Comparison of ENCODE assay signal across 20 mouse cellular contexts in the genomic region with DNA sequence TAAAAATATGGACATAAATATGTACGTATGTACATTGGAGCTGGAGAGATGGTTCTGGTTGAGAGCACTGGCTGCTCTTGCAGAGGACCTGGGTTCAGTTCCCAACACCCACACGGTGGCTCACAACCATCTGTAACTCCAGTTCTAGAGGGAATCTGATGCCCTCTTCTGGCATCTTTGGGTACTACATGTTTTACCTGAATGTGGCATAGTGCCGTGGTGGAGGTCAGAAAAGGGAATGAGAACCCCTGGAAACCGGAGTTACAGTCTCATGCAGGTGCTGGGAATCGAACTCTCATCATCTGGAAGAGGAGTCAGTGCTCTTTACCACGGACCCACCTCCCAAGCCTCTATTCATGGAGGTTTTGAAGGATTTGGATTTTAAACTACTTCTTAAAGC. TPM values are rescaled to one million over a fixed set of nuclear protein-coding genes. Genes with fewer than 3 reads are reported as not detected.
DNase-seq lines count a peak whose midpoint lies in the region; ATAC-seq and TF ChIP-seq lines count a peak whose summit lies in the region.
"Had no signal": no experiment of that assay in that cellular context is flagged by ENCODE, and none has a peak within 500 bp of the region (broad histone marks: within the 10 kb centered on the region; RNA-seq: fewer than 3 reads in every experiment).

No protein-coding gene starts in this region.

- H3K36me3 ChIP-seq in forebrain, embryonic 11.5 days (ENCODE audit: control insufficient read depth, insufficient read depth, low read length) = no peaks in the 10 kb centered on the region
- H3K36me3 ChIP-seq in forebrain, embryonic 14.5 days (ENCODE audit: control insufficient read depth, insufficient read depth, low read length) = no peaks in the 10 kb centered on the region
- no peaks in the 10 kb centered on the region for H3K36me3 ChIP-seq in kidney, postnatal 0 days (ENCODE audit: insufficient read depth, low read length)
- no peaks in the 10 kb centered on the region for H3K36me3 ChIP-seq in kidney, adult 2 months (ENCODE audit: control insufficient read depth, insufficient read depth, low read length)
- H3K36me3 ChIP-seq in midbrain, postnatal 0 days (ENCODE audit: insufficient read depth, low read length) = no peaks in the 10 kb centered on the region
- H3K36me3 ChIP-seq in midbrain, embryonic 14.5 days (ENCODE audit: control insufficient read depth, insufficient read depth, low read length) = no peaks in the 10 kb centered on the region
- H3K36me3 ChIP-seq in splenic B cell, adult 2 months (ENCODE audit: control insufficient read depth, insufficient read depth, low read length, poor library complexity, severe bottlenecking) = no peaks in the 10 kb centered on the region
- H3K36me3 ChIP-seq: liver, embryonic 13.5 days; neural tube, embryonic 12.5 days had no signal

- no peak overlapping the region for H3K9ac ChIP-seq in forebrain, embryonic 11.5 days (ENCODE audit: low read length)
- H3K9ac ChIP-seq in forebrain, embryonic 14.5 days (ENCODE audit: low read length) = no peak overlapping the region
- H3K9ac ChIP-seq in kidney, postnatal 0 days (ENCODE audit: low read depth, low read length) = no peak overlapping the region
- H3K9ac ChIP-seq in midbrain, postnatal 0 days (replicated peaks; ENCODE audit: low read length, poor library complexity, severe bottlenecking) = no peak overlapping the region
- H3K9ac ChIP-seq in midbrain, embryonic 14.5 days (replicated peaks; ENCODE audit: low read length) = no peak overlapping the region
- H3K9ac ChIP-seq: forebrain, embryonic 13.5 days; hindbrain, embryonic 14.5 days; liver, embryonic 13.5 days; neural tube, embryonic 12.5 days had no signal

- H3K4me1 ChIP-seq in forebrain, embryonic 11.5 days (replicated peaks; ENCODE audit: control insufficient read depth, insufficient read depth, low read length) = no peaks in the 10 kb centered on the region
- no peaks in the 10 kb centered on the region for H3K4me1 ChIP-seq in forebrain, embryonic 14.5 days (ENCODE audit: control insufficient read depth, insufficient read depth, low read length)
- H3K4me1 ChIP-seq in kidney, postnatal 0 days (replicated peaks; ENCODE audit: insufficient read depth, low read length) = no peaks in the 10 kb centered on the region
- H3K4me1 ChIP-seq in kidney, adult 2 months (ENCODE audit: control insufficient read depth, insufficient read depth, low read length) = no peaks in the 10 kb centered on the region
- no peaks in the 10 kb centered on the region for H3K4me1 ChIP-seq in midbrain, postnatal 0 days (ENCODE audit: insufficient read depth, low read length)
- no peaks in the 10 kb centered on the region for H3K4me1 ChIP-seq in midbrain, embryonic 14.5 days (ENCODE audit: control insufficient read depth, insufficient read depth, low read length)
- H3K4me1 ChIP-seq: liver, embryonic 13.5 days; neural tube, embryonic 12.5 days had no signal

- no peak overlapping the region for H3K27ac ChIP-seq in forebrain, embryonic 11.5 days (ENCODE audit: low read depth, low read length)
- no peak overlapping the region for H3K27ac ChIP-seq in forebrain, embryonic 14.5 days (ENCODE audit: low read depth, low read length)
- no peak overlapping the region for H3K27ac ChIP-seq in kidney, postnatal 0 days
- no peak overlapping the region for H3K27ac ChIP-seq in kidney, adult 2 months (ENCODE audit: insufficient read depth, low read depth, low read length)
- H3K27ac ChIP-seq in midbrain, postnatal 0 days (ENCODE audit: low read depth, low read length) = no peak overlapping the region
- H3K27ac ChIP-seq in midbrain, embryonic 14.5 days (replicated peaks; ENCODE audit: low read depth, low read length) = no peak overlapping the region
- H3K27ac ChIP-seq: forebrain, embryonic 13.5 days; hindbrain, embryonic 14.5 days; liver, embryonic 13.5 days; neural tube, embryonic 12.5 days had no signal

- no peak for ATAC-seq in forebrain, embryonic 11.5 days (replicated peaks; ENCODE audit: low FRiP score)
- ATAC-seq in forebrain, embryonic 14.5 days = no peak
- ATAC-seq in kidney, postnatal 0 days (replicated peaks; ENCODE audit: low FRiP score, low read depth) = no peak
- ATAC-seq in midbrain, postnatal 0 days (ENCODE audit: low FRiP score) = no peak
- ATAC-seq in midbrain, embryonic 14.5 days (ENCODE audit: low FRiP score, low TSS enrichment) = no peak
- ATAC-seq: forebrain, embryonic 13.5 days had no signal

- 91% methylated on average over 6 of the region's 6 CpGs for WGBS in forebrain, embryonic 11.5 days
- 93% methylated on average over 6 of the region's 6 CpGs for WGBS in forebrain, embryonic 14.5 days
- WGBS in kidney, postnatal 0 days = 93% methylated on average over 6 of the region's 6 CpGs
- WGBS in kidney, adult 2 months = 96% methylated on average over 6 of the region's 6 CpGs
- WGBS in midbrain, postnatal 0 days = 95% methylated on average over 6 of the region's 6 CpGs
- WGBS in midbrain, embryonic 14.5 days = 92% methylated on average over 6 of the region's 6 CpGs

- H3K4me3 ChIP-seq in forebrain, embryonic 11.5 days (ENCODE audit: low read depth, low read length) = no peak overlapping the region
- no peak overlapping the region for H3K4me3 ChIP-seq in forebrain, embryonic 14.5 days (ENCODE audit: low read depth, low read length)
- no peak overlapping the region for H3K4me3 ChIP-seq in kidney, postnatal 0 days (replicated peaks; ENCODE audit: low read depth, low read length)
- no peak overlapping the region for H3K4me3 ChIP-seq in kidney, adult 2 months (ENCODE audit: insufficient read depth, low read depth, low read length)
- H3K4me3 ChIP-seq in midbrain, postnatal 0 days (ENCODE audit: low read depth, low read length) = no peak overlapping the region
- H3K4me3 ChIP-seq in midbrain, embryonic 14.5 days (replicated peaks; ENCODE audit: low read depth, low read length) = no peak overlapping the region
- H3K4me3 ChIP-seq: forebrain, embryonic 13.5 days; liver, embryonic 13.5 days; neural tube, embryonic 12.5 days had no signal

- peak; percentile 28 for DNase-seq in forebrain, embryonic 11.5 days (ENCODE audit: low spot score)
- DNase-seq in forebrain, embryonic 14.5 days (ENCODE audit: low spot score) = no peak
- DNase-seq in kidney, postnatal 0 days (ENCODE audit: low spot score) = no peak
- no peak for DNase-seq in kidney, adult 2 months
- DNase-seq in midbrain, postnatal 0 days (ENCODE audit: low spot score) = no peak
- no peak for DNase-seq in midbrain, embryonic 14.5 days
- peak; percentile 6 for DNase-seq in splenic B cell, adult 2 months (ENCODE audit: low read depth, low spot score)
- no peak for DNase-seq in frontal cortex, postnatal 25 days (ENCODE audit: low spot score in 2 of 2)
- DNase-seq: adrenal gland, adult 8-10 months; cerebellum, adult 11 months; kidney, adult 8-10 months; kidney, postnatal 4 days; liver, embryonic 13.5 days; thymus, adult 2 months had no signal

- TF ChIP-seq CTCF in kidney, postnatal 0 days (IDR thresholded peaks at IDR 0.05; ENCODE audit: low read depth) = peak; percentile 42
- no peak for TF ChIP-seq CTCF in kidney, adult 2 months (conservative IDR thresholded peaks at IDR 0.05; ENCODE audit: insufficient read depth, insufficient read length, low read depth, low read length)
- TF ChIP-seq CTCF in midbrain, postnatal 0 days (IDR thresholded peaks at IDR 0.05) = peak; percentile 34

- no peaks in the 10 kb centered on the region for H3K27me3 ChIP-seq in forebrain, embryonic 11.5 days (ENCODE audit: control insufficient read depth, insufficient read depth, low read length)
- H3K27me3 ChIP-seq in forebrain, embryonic 14.5 days (replicated peaks; ENCODE audit: control insufficient read depth, insufficient read depth, low read length) = no peaks in the 10 kb centered on the region
- H3K27me3 ChIP-seq in kidney, postnatal 0 days (ENCODE audit: insufficient read depth, low read length) = no peaks in the 10 kb centered on the region
- no peaks in the 10 kb centered on the region for H3K27me3 ChIP-seq in kidney, adult 2 months (replicated peaks; ENCODE audit: control insufficient read depth, insufficient read depth, low read length)
- H3K27me3 ChIP-seq in midbrain, postnatal 0 days (ENCODE audit: insufficient read depth, low read length) = 0 out of 2 replicates have a peak, but pooled peaks cover 3% of the 10 kb centered on the region
- H3K27me3 ChIP-seq in midbrain, embryonic 14.5 days (ENCODE audit: control insufficient read depth, insufficient read depth, low read length) = no peaks in the 10 kb centered on the region
- H3K27me3 ChIP-seq in splenic B cell, adult 2 months (ENCODE audit: control insufficient read depth, insufficient read depth, low read length, poor library complexity, severe bottlenecking) = no peaks in the 10 kb centered on the region
- H3K27me3 ChIP-seq: forebrain, embryonic 13.5 days; liver, embryonic 13.5 days; neural tube, embryonic 12.5 days had no signal

- H3K9me3 ChIP-seq in forebrain, embryonic 11.5 days (ENCODE audit: control insufficient read depth, low read length) = no peaks in the 10 kb centered on the region
- H3K9me3 ChIP-seq in forebrain, embryonic 14.5 days (replicated peaks; ENCODE audit: control insufficient read depth, low read length) = no peaks in the 10 kb centered on the region
- H3K9me3 ChIP-seq in kidney, postnatal 0 days (replicated peaks; ENCODE audit: low read length) = no peaks in the 10 kb centered on the region
- H3K9me3 ChIP-seq in midbrain, postnatal 0 days (ENCODE audit: low read length) = no peaks in the 10 kb centered on the region
- no peaks in the 10 kb centered on the region for H3K9me3 ChIP-seq in midbrain, embryonic 14.5 days (ENCODE audit: control insufficient read depth, low read length)
- H3K9me3 ChIP-seq: forebrain, embryonic 13.5 days had no signal

- H3K4me2 ChIP-seq in forebrain, embryonic 11.5 days (ENCODE audit: low read depth, low read length, severe bottlenecking) = no peak overlapping the region
- H3K4me2 ChIP-seq in forebrain, embryonic 14.5 days (ENCODE audit: low read length) = no peak overlapping the region
- no peak overlapping the region for H3K4me2 ChIP-seq in kidney, postnatal 0 days (ENCODE audit: low read length)
- no peak overlapping the region for H3K4me2 ChIP-seq in midbrain, postnatal 0 days (ENCODE audit: low read depth, low read length, poor library complexity, severe bottlenecking)
- H3K4me2 ChIP-seq in midbrain, embryonic 14.5 days (ENCODE audit: low read length) = no peak overlapping the region
- H3K4me2 ChIP-seq: forebrain, embryonic 13.5 days; hindbrain, embryonic 14.5 days; liver, embryonic 13.5 days; neural tube, embryonic 12.5 days had no signal

- TF ChIP-seq POLR2A in kidney, adult 2 months (IDR thresholded peaks at IDR 0.05; ENCODE audit: low read depth, low read length) = no peak

RNA-seq across cellular contexts. Expression of a gene that starts 5.0 kb away (rescaled TPM):
- 0.33 and 0.44 TPM in 2 replicates for polyA plus RNA-seq in forebrain, embryonic 11.5 days (2014; fragmentation: Nextera tagmentation; extraction: Ambion mirVana)
- 0.25 and 0.30 TPM in 2 replicates for polyA plus RNA-seq in forebrain, embryonic 14.5 days (2014; fragmentation: Nextera tagmentation; extraction: Ambion mirVana)
- polyA plus RNA-seq in kidney, postnatal 0 days (2015; fragmentation: Nextera tagmentation; extraction: Ambion mirVana) = 0.43 and 0.46 TPM in 2 replicates
- polyA plus RNA-seq in kidney, adult 2 months (2012; rRNA removed) = 0.08 and 0.30 TPM in 2 replicates
- 0.38 and 1.5 TPM in 2 replicates for total RNA-seq in midbrain, postnatal 0 days (2014; rRNA removed)
- 1.4 and 1.6 TPM in 2 replicates for polyA plus RNA-seq in midbrain, postnatal 0 days (2015; fragmentation: Nextera tagmentation; extraction: Ambion mirVana)
- polyA plus RNA-seq in midbrain, embryonic 14.5 days (2014; fragmentation: Nextera tagmentation; extraction: Ambion mirVana) = 1.0 and 1.3 TPM in 2 replicates
- total RNA-seq: adrenal gland, adult 8-10 months; heart, postnatal 25 days; layer of hippocampus, postnatal 25 days; monocyte, adult 5-6 weeks had no signal

Comparison
In these comparisons a context has a peak if more than half of its experiments do, and no peak if none do; other contexts are left out.
1. DNase-seq: peak in forebrain, embryonic 11.5 days (single experiment) and splenic B cell, adult 2 months (single experiment); none in forebrain, embryonic 14.5 days (single experiment), kidney, postnatal 0 days (single experiment), kidney, adult 2 months (single experiment), midbrain, postnatal 0 days (single experiment), midbrain, embryonic 14.5 days (single experiment) and frontal cortex, postnatal 25 days (0 of 2).